Mouse (Mus musculus): ENCODE measurements at regions not wholly inside any gene's neighbourhood (a gene's known extent, or its start where the extent isn't known, plus 50 kb on each side); places are given as distances from the start of the nearest gene placed in this dataset.

- no peak for DNase-seq (ENCODE audit: low spot score in 2 of 2)
Measured at GRCm38 (mm10) chr2:71640251-71640650, 93.7 kb upstream of the Dlx2 start.

- peak; percentile 40 to 66 for DNase-seq (ENCODE audit: low spot score in 2 of 2)
Measured at GRCm38 (mm10) chr2:71644038-71644470, 97.5 kb upstream of the Dlx2 start.

- DNase-seq (ENCODE audit: low spot score in 2 of 2), result no peak
Measured at GRCm38 (mm10) chr2:71647914-71648497, 97.4 kb upstream of the Itga6 start.

GRCm38 (mm10) chr2:71651662-71652061 is 93.8 kb upstream of the Itga6 start:
- no peak for DNase-seq (ENCODE audit: low spot score in 2 of 2)

GRCm38 (mm10) chr2:71652261-71652801 is 93.1 kb upstream of the Itga6 start:
- DNase-seq (ENCODE audit: low spot score in 2 of 2), result peak; percentile 43 to 45

- DNase-seq (ENCODE audit: low spot score in 2 of 2), result no peak
Measured at GRCm38 (mm10) chr2:71654817-71655503, 90.5 kb upstream of the Itga6 start.

- DNase-seq (ENCODE audit: low spot score in 2 of 2), result no peak
Measured at GRCm38 (mm10) chr2:71655504-71656390, 89.7 kb upstream of the Itga6 start.

GRCm38 (mm10) chr2:71656611-71657244 is 88.7 kb upstream of the Itga6 start:
- DNase-seq (ENCODE audit: low spot score in 2 of 2), result no peak

GRCm38 (mm10) chr2:71661438-71661837 is 84.0 kb upstream of the Itga6 start:
- no peak for DNase-seq (ENCODE audit: low spot score in 2 of 2)

- peak in 1 of 2 experiments; percentile 35 for DNase-seq (ENCODE audit: low spot score in 2 of 2)
Measured at GRCm38 (mm10) chr2:71661986-71662385, 83.4 kb upstream of the Itga6 start.

- DNase-seq (ENCODE audit: low spot score in 2 of 2), result no peak
Measured at GRCm38 (mm10) chr2:71663453-71663852, 82.0 kb upstream of the Itga6 start.

- DNase-seq (ENCODE audit: low spot score in 2 of 2), result no peak
Measured at GRCm38 (mm10) chr2:71666927-71667326, 78.5 kb upstream of the Itga6 start.

- no peak for DNase-seq (ENCODE audit: low spot score in 2 of 2)
Measured at GRCm38 (mm10) chr2:71667746-71668145, 77.7 kb upstream of the Itga6 start.

- DNase-seq (ENCODE audit: low spot score in 2 of 2), result peak in 1 of 2 experiments; percentile 36
Measured at GRCm38 (mm10) chr2:71670228-71670790, 75.1 kb upstream of the Itga6 start.

GRCm38 (mm10) chr2:71670882-71671281 is 74.5 kb upstream of the Itga6 start:
- DNase-seq (ENCODE audit: low spot score in 2 of 2), result peak; percentile 64 to 76

- peak; percentile 88 to 94 for DNase-seq (ENCODE audit: low spot score in 2 of 2)
Measured at GRCm38 (mm10) chr2:71673087-71673920, 72.1 kb upstream of the Itga6 start.

GRCm38 (mm10) chr2:71680746-71681145 is 64.7 kb upstream of the Itga6 start:
- DNase-seq (ENCODE audit: low spot score in 2 of 2), result no peak

GRCm38 (mm10) chr2:71681148-71681547 is 64.3 kb upstream of the Itga6 start:
- no peak for DNase-seq (ENCODE audit: low spot score in 2 of 2)

GRCm38 (mm10) chr2:71683375-71683774 is 62.0 kb upstream of the Itga6 start:
- no peak for DNase-seq (ENCODE audit: low spot score in 2 of 2)

GRCm38 (mm10) chr2:71685239-71685638 is 60.2 kb upstream of the Itga6 start:
- DNase-seq (ENCODE audit: low spot score in 2 of 2), result no peak

Data from heart, adult 9 months (tissue).